Mouse (Mus musculus) megakaryocyte, embryonic 14.5 days (primary cell): ENCODE data around the gene Ankrd52.

Experiments used
- FLI1 ChIP-seq: IDR thresholded peaks from 2 replicates; pipeline ENCODE4 v1.6.1; 2012; ENCODE audit warnings: low read length, inconsistent platforms, mixed read lengths
- GATA1 ChIP-seq: IDR thresholded peaks from 3 replicates; pipeline ENCODE4 v1.6.1; 2012; ENCODE audit warnings: mixed read lengths, low read length, inconsistent platforms, borderline replicate concordance

- TF ChIP-seq GATA1 (no peak), FLI1 (no peak)
Measured at GRCm38 (mm10) chr10:128433417-128433816, 56.5 kb downstream of the Ankrd52 start.
